In genomic region chr12:102618085-102618484, GRCm38 (mm10) we compare ENCODE assay signal across 17 mouse cellular contexts.
DNase-seq lines count a peak whose midpoint lies in the region; ATAC-seq and TF ChIP-seq lines count a peak whose summit lies in the region.
"Had no signal": no experiment of that assay in that cellular context is flagged by ENCODE, and none has a peak within 500 bp of the region (broad histone marks: within the 10 kb centered on the region; RNA-seq: fewer than 3 reads in every experiment).

No protein-coding gene starts in this region.

- ATAC-seq in embryonic facial prominence, embryonic 15.5 days (ENCODE audit: insufficient number of reproducible peaks, low FRiP score, low TSS enrichment, low read depth): no peak
- no peak for ATAC-seq in kidney, embryonic 15.5 days (replicated peaks; ENCODE audit: low FRiP score)
- no peak for ATAC-seq in intestine, postnatal 0 days
- ATAC-seq: inflammation-experienced regulatory T-cells, adult 6 months; liver, embryonic 12.5 days had no signal

- 43% methylated on average over 9 of the region's 9 CpGs for WGBS in embryonic facial prominence, embryonic 15.5 days
- WGBS in embryonic facial prominence, embryonic 10.5 days: 62% methylated on average over 9 of the region's 9 CpGs
- WGBS in kidney, embryonic 15.5 days: 49% methylated on average over 9 of the region's 9 CpGs
- 46% methylated on average over 9 of the region's 9 CpGs for WGBS in intestine, postnatal 0 days

- no peaks in the 10 kb centered on the region for H3K27me3 ChIP-seq in embryonic facial prominence, embryonic 15.5 days
- H3K27me3 ChIP-seq in embryonic facial prominence, embryonic 10.5 days (replicated peaks; ENCODE audit: low read depth, poor library complexity, severe bottlenecking): no peaks in the 10 kb centered on the region
- H3K27me3 ChIP-seq in kidney, embryonic 15.5 days: no peaks in the 10 kb centered on the region
- H3K27me3 ChIP-seq in intestine, postnatal 0 days (replicated peaks; ENCODE audit: control insufficient read depth, insufficient read depth, low read length): no peaks in the 10 kb centered on the region
- H3K27me3 ChIP-seq: liver, embryonic 12.5 days; lung, embryonic 15.5 days had no signal

- TF ChIP-seq CTCF in intestine, postnatal 0 days (IDR thresholded peaks at IDR 0.05; ENCODE audit: low read depth): no peak

- H3K9me3 ChIP-seq in embryonic facial prominence, embryonic 15.5 days (replicated peaks): no peaks in the 10 kb centered on the region
- no peaks in the 10 kb centered on the region for H3K9me3 ChIP-seq in embryonic facial prominence, embryonic 10.5 days
- no peaks in the 10 kb centered on the region for H3K9me3 ChIP-seq in kidney, embryonic 15.5 days (replicated peaks)
- no peaks in the 10 kb centered on the region for H3K9me3 ChIP-seq in intestine, postnatal 0 days (ENCODE audit: control insufficient read depth)
- H3K9me3 ChIP-seq: heart, embryonic 10.5 days; liver, embryonic 12.5 days; lung, embryonic 15.5 days had no signal

- H3K4me3 ChIP-seq in embryonic facial prominence, embryonic 15.5 days (replicated peaks): no peak overlapping the region
- H3K4me3 ChIP-seq in embryonic facial prominence, embryonic 10.5 days: no peak overlapping the region
- no peak overlapping the region for H3K4me3 ChIP-seq in kidney, embryonic 15.5 days (replicated peaks)
- H3K4me3 ChIP-seq in intestine, postnatal 0 days (ENCODE audit: low read depth, low read length): no peak overlapping the region
- H3K4me3 ChIP-seq: heart, embryonic 10.5 days; liver, embryonic 12.5 days; lung, embryonic 15.5 days had no signal

- no peak for DNase-seq in embryonic facial prominence, embryonic 10.5 days (ENCODE audit: low spot score)
- no peak for DNase-seq in kidney, adult 11 months
- DNase-seq in ZHBTc4 (ENCODE audit: low read depth, low spot score): peak; percentile 41
- no peak for DNase-seq in urinary bladder, postnatal 25 days (ENCODE audit: low spot score)
- DNase-seq: B cell, adult 2 months; cerebellum, postnatal 36 days; gastrocnemius, postnatal 10 days; kidney, postnatal 25 days; right cerebral cortex, adult 18-20 months; thymus, postnatal 25 days had no signal

- peak overlapping the region; percentile 51; the same call in 1 of the 2 replicates for H3K27ac ChIP-seq in embryonic facial prominence, embryonic 15.5 days (replicated peaks)
- no peak overlapping the region for H3K27ac ChIP-seq in embryonic facial prominence, embryonic 10.5 days (replicated peaks)
- H3K27ac ChIP-seq in kidney, embryonic 15.5 days: peak overlapping the region; percentile 45; the same call in 1 of the 2 replicates
- H3K27ac ChIP-seq in intestine, postnatal 0 days (ENCODE audit: low read depth, low read length): peak overlapping the region; percentile 92
- H3K27ac ChIP-seq: liver, embryonic 12.5 days; lung, embryonic 15.5 days had no signal

- no peaks in the 10 kb centered on the region for H3K36me3 ChIP-seq in embryonic facial prominence, embryonic 15.5 days
- no peaks in the 10 kb centered on the region for H3K36me3 ChIP-seq in embryonic facial prominence, embryonic 10.5 days (replicated peaks)
- no peaks in the 10 kb centered on the region for H3K36me3 ChIP-seq in kidney, embryonic 15.5 days
- H3K36me3 ChIP-seq in intestine, postnatal 0 days (ENCODE audit: control insufficient read depth, insufficient read depth): peaks cover 18% of the 10 kb centered on the region; the same call in 1 of the 2 replicates
- H3K36me3 ChIP-seq: heart, embryonic 10.5 days; liver, embryonic 12.5 days; lung, embryonic 15.5 days had no signal

- no peak overlapping the region for H3K4me2 ChIP-seq in embryonic facial prominence, embryonic 15.5 days (replicated peaks)
- H3K4me2 ChIP-seq in kidney, embryonic 15.5 days: no peak overlapping the region
- H3K4me2 ChIP-seq in intestine, postnatal 0 days (replicated peaks; ENCODE audit: low read depth): no peak overlapping the region
- H3K4me2 ChIP-seq: liver, embryonic 12.5 days; lung, embryonic 15.5 days had no signal

- peaks cover 15% of the 10 kb centered on the region for H3K4me1 ChIP-seq in embryonic facial prominence, embryonic 15.5 days
- peaks cover 51% of the 10 kb centered on the region for H3K4me1 ChIP-seq in embryonic facial prominence, embryonic 10.5 days
- peaks cover 46% of the 10 kb centered on the region for H3K4me1 ChIP-seq in kidney, embryonic 15.5 days
- H3K4me1 ChIP-seq in intestine, postnatal 0 days (replicated peaks; ENCODE audit: control insufficient read depth, insufficient read depth, low read length): peaks cover 29% of the 10 kb centered on the region; the same call in 1 of the 2 replicates
- H3K4me1 ChIP-seq: lung, embryonic 15.5 days had no signal

- H3K9ac ChIP-seq in embryonic facial prominence, embryonic 15.5 days: no peak overlapping the region
- no peak overlapping the region for H3K9ac ChIP-seq in kidney, embryonic 15.5 days
- no peak overlapping the region for H3K9ac ChIP-seq in intestine, postnatal 0 days (ENCODE audit: low read depth, low read length)
- H3K9ac ChIP-seq: liver, embryonic 12.5 days; lung, embryonic 15.5 days had no signal
